Mouse (Mus musculus): ENCODE data around the gene Vhl. TPM values are rescaled to one million over a fixed set of nuclear protein-coding genes. Genes with fewer than 3 reads are reported as not detected.
A peak's percentile ranks its signal among the peaks of the same experiment; 100 is the strongest.

The Vhl gene
- polyA plus RNA-seq, 1 experiment from 2014 or later, result 33.5 TPM

- H3K27ac ChIP-seq, result no peak overlapping the region
- no peaks in the 10 kb centered on the region for H3K4me1 ChIP-seq (replicated peaks; ENCODE audit: insufficient read depth, low read length)
- H3K4me2 ChIP-seq (ENCODE audit: low read length), result no peak overlapping the region
- no peaks in the 10 kb centered on the region for H3K27me3 ChIP-seq (ENCODE audit: insufficient read depth, low read length)
- no peak overlapping the region for H3K4me3 ChIP-seq (replicated peaks; ENCODE audit: low read depth, low read length)
- no peaks in the 10 kb centered on the region for H3K36me3 ChIP-seq (ENCODE audit: insufficient read depth, low read length)
- no peak overlapping the region for H3K9ac ChIP-seq (ENCODE audit: low read depth, low read length)
- ATAC-seq (replicated peaks; ENCODE audit: low FRiP score, low read depth) (no peak), DNase-seq (ENCODE audit: low spot score) (no peak)
- TF ChIP-seq CTCF (IDR thresholded peaks at IDR 0.05; ENCODE audit: low read depth), result no peak
- no peaks in the 10 kb centered on the region for H3K9me3 ChIP-seq (replicated peaks; ENCODE audit: low read length)
- 92% methylated on average over 2 of the region's 2 CpGs for WGBS
Measured at GRCm38 (mm10) chr6:113592637-113593036, 31.1 kb upstream of the Vhl start.

GRCm38 (mm10) chr6:113597945-113598344, 25.8 kb upstream of the Vhl start:
- Histone ChIP-seq H3K27ac (no peak overlapping the region), H3K4me2 (ENCODE audit: low read length) (no peak overlapping the region), H3K4me3 (replicated peaks; ENCODE audit: low read depth, low read length) (no peak overlapping the region), H3K9me3 (replicated peaks; ENCODE audit: low read length) (no peaks in the 10 kb centered on the region), H3K36me3 (ENCODE audit: insufficient read depth, low read length) (no peaks in the 10 kb centered on the region), H3K9ac (ENCODE audit: low read depth, low read length) (no peak overlapping the region), H3K4me1 (replicated peaks; ENCODE audit: insufficient read depth, low read length) (no peaks in the 10 kb centered on the region), H3K27me3 (ENCODE audit: insufficient read depth, low read length) (no peaks in the 10 kb centered on the region)
- DNase-seq (ENCODE audit: low spot score) (no peak), ATAC-seq (replicated peaks; ENCODE audit: low FRiP score, low read depth) (no peak)
- no peak for TF ChIP-seq CTCF (IDR thresholded peaks at IDR 0.05; ENCODE audit: low read depth)
- 84% methylated on average over 4 of the region's 4 CpGs for WGBS

DNA sequence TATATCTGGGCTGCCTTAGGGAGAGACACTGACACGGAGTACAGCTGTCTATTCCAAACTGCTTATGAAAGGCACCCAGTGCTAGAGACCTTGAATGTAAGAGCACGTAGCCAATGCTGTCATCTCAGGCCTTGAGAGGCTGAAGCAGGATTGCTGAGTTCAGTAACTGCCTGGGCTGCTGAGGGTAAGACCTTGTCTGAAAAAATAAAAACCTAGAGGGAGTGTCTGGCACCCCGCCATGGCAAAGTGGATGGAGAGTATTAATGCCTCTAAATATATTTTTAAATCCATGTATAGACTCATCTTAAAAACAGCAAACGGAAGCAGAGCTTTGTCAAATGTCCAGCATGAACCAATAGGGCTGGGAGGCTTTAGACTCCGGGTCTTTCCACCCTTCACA, 23.9 kb upstream of the Vhl start:
- Histone ChIP-seq H3K36me3 (ENCODE audit: insufficient read depth, low read length) (no peaks in the 10 kb centered on the region), H3K27me3 (ENCODE audit: insufficient read depth, low read length) (no peaks in the 10 kb centered on the region), H3K4me1 (replicated peaks; ENCODE audit: insufficient read depth, low read length) (no peaks in the 10 kb centered on the region), H3K9ac (ENCODE audit: low read depth, low read length) (no peak overlapping the region), H3K4me2 (ENCODE audit: low read length) (no peak overlapping the region), H3K4me3 (replicated peaks; ENCODE audit: low read depth, low read length) (no peak overlapping the region), H3K27ac (no peak overlapping the region), H3K9me3 (replicated peaks; ENCODE audit: low read length) (no peaks in the 10 kb centered on the region)
- 71% methylated on average over 5 of the region's 5 CpGs for WGBS
- no peak for TF ChIP-seq CTCF (IDR thresholded peaks at IDR 0.05; ENCODE audit: low read depth)
- ATAC-seq (replicated peaks; ENCODE audit: low FRiP score, low read depth), result no peak
- no peak for DNase-seq (ENCODE audit: low spot score)

DNA sequence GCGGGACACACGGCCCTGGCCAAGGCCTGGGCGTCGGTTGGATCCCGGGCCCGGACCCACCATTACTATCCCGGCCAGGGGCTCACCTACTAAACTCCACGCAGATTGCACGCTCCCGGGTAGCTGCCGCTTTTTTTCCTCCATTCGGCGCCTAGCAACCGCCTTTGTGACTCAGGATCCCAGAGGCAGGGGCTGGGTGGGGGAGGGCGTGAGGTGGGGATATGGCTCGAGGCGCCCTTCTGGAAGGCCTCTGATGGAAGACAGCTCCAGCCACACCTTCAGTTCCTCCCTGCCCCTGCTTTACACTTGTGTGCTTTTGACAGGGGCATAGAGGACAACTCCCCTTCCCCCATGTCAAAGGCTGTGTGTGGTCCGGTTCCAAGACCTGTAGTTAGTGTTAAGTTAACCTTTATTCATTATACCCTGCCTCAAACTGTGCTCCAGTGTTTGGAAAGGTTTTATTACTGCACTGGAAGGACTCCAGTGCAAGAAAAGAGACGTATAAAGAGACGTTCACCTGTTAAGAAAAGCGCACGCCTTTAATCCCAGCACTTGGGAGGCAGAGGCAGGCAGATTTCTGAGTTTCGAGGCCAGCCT, 23.1 kb upstream of the Vhl start, which contains the start of gene Fancd2os:
Gene Fancd2os, minus strand, starts transcription at position 173 of the 597 bp plus-strand sequence.
- WGBS, result 45% methylated on average over 23 of the region's 23 CpGs
- Histone ChIP-seq H3K9ac (ENCODE audit: low read depth, low read length) (no peak within 1 kb of the TSS), H3K4me3 (replicated peaks; ENCODE audit: low read depth, low read length) (no peak within 1 kb of the TSS), H3K27me3 (ENCODE audit: insufficient read depth, low read length) (no peaks in the 10 kb centered on the region), H3K36me3 (ENCODE audit: insufficient read depth, low read length) (no peaks in the 10 kb centered on the region), H3K9me3 (replicated peaks; ENCODE audit: low read length) (no peaks in the 10 kb centered on the region), H3K4me2 (ENCODE audit: low read length) (0 out of 2 replicates have a peak within 1 kb of the TSS, but pooled peaks have one; percentile 6), H3K4me1 (replicated peaks; ENCODE audit: insufficient read depth, low read length) (0 out of 2 replicates have a peak, but pooled peaks cover 2% of the 10 kb centered on the region), H3K27ac (no peak within 1 kb of the TSS)
- 0 out of 2 replicates have a peak, but pooled peaks have one; percentile 23 for ATAC-seq (replicated peaks; ENCODE audit: low FRiP score, low read depth)
- no peak for DNase-seq (ENCODE audit: low spot score)
- TF ChIP-seq CTCF (IDR thresholded peaks at IDR 0.05; ENCODE audit: low read depth), result no peak

GRCm38 (mm10) chr6:113602821-113603220, 20.9 kb upstream of the Vhl start:
- no peak overlapping the region for H3K9ac ChIP-seq (ENCODE audit: low read depth, low read length)
- no peak overlapping the region for H3K27ac ChIP-seq
- no peaks in the 10 kb centered on the region for H3K27me3 ChIP-seq (ENCODE audit: insufficient read depth, low read length)
- no peaks in the 10 kb centered on the region for H3K9me3 ChIP-seq (replicated peaks; ENCODE audit: low read length)
- no peak overlapping the region for H3K4me3 ChIP-seq (replicated peaks; ENCODE audit: low read depth, low read length)
- DNase-seq (ENCODE audit: low spot score) (no peak), ATAC-seq (replicated peaks; ENCODE audit: low FRiP score, low read depth) (no peak)
- no peaks in the 10 kb centered on the region for H3K36me3 ChIP-seq (ENCODE audit: insufficient read depth, low read length)
- peaks cover 7% of the 10 kb centered on the region; the same call in 1 of the 2 replicates for H3K4me1 ChIP-seq (replicated peaks; ENCODE audit: insufficient read depth, low read length)
- H3K4me2 ChIP-seq (ENCODE audit: low read length), result no peak overlapping the region
- TF ChIP-seq CTCF (IDR thresholded peaks at IDR 0.05; ENCODE audit: low read depth), result no peak
- 90% methylated on average over 6 of the region's 6 CpGs for WGBS

DNA sequence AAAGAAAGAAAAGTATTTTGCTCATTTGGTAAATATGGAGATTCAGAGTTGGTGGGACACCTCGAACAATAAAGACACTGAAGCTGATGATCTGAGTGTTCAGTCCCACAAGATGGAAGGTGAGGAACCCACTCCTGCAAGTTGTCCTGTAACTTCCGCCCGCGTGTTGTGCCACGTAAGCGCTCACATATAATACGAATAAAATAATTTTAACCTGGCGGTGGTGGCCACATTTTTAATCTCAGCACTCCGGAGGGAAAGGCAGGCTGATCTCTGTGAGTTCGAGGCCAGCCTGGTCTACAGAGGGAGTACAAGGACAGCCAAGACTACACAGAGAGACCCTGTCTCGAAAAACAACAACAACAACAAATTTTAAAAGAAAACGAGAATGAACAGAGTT, 19.8 kb upstream of the Vhl start:
- no peak for TF ChIP-seq CTCF (IDR thresholded peaks at IDR 0.05; ENCODE audit: low read depth)
- H3K27ac ChIP-seq, result peak overlapping the region; percentile 85
- H3K4me3 ChIP-seq (replicated peaks; ENCODE audit: low read depth, low read length), result peak overlapping the region; percentile 92
- H3K9me3 ChIP-seq (replicated peaks; ENCODE audit: low read length), result no peaks in the 10 kb centered on the region
- no peaks in the 10 kb centered on the region for H3K27me3 ChIP-seq (ENCODE audit: insufficient read depth, low read length)
- peak overlapping the region; percentile 74 for H3K4me2 ChIP-seq (ENCODE audit: low read length)
- 0 out of 2 replicates have a peak, but pooled peaks have one; percentile 17 for ATAC-seq (replicated peaks; ENCODE audit: low FRiP score, low read depth)
- H3K36me3 ChIP-seq (ENCODE audit: insufficient read depth, low read length), result no peaks in the 10 kb centered on the region
- peaks cover 7% of the 10 kb centered on the region; the same call in 1 of the 2 replicates for H3K4me1 ChIP-seq (replicated peaks; ENCODE audit: insufficient read depth, low read length)
- peak overlapping the region; percentile 81; the same call in 1 of the 2 replicates for H3K9ac ChIP-seq (ENCODE audit: low read depth, low read length)
- DNase-seq (ENCODE audit: low spot score), result no peak
- WGBS, result 58% methylated on average over 12 of the region's 12 CpGs

All from kidney, postnatal 0 days (tissue).